Mouse (Mus musculus): ENCODE results near the gene Krtap2-4.

Gene Krtap2-4

DNA sequence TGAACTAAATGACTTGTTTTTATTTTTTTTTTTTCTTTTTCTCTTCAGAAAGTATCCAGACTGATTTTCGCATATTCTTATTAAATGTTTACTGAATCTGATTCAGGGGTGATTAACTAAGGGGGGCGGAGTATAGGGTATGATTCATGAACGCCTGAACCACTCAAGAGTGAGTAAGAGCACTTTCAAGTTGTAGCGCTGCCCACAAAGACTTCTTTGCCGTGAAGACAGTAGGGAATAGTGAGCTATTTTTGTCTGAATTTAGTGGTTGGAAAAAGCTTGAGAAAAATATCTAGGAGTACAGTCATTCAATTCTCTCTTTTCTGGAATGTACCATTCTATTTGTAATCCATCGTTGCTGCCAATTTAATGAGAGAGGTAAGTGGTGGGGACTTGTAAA, 33.1 kb downstream of the Krtap2-4 start:
- DNase-seq, result no peak

DNA sequence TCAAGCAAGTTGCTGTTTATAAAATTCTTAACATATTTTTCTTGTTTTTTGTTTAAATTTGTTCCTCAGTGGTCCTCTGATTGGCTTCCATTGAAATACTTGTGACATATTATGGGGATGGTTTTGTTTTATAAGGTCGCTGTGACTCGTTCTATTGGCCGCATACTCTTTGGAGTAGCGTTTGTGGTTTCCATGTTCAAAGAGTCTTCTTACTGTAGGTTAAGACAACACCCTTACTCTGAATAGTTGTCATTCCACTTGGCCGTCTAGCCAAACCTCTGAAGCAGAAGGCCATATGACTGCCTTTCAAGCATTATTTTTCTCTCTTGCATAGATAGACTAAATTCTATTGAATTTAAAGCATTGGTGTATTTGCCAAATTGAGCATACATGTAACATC, 33.6 kb downstream of the Krtap2-4 start:
- no peak for DNase-seq

DNA sequence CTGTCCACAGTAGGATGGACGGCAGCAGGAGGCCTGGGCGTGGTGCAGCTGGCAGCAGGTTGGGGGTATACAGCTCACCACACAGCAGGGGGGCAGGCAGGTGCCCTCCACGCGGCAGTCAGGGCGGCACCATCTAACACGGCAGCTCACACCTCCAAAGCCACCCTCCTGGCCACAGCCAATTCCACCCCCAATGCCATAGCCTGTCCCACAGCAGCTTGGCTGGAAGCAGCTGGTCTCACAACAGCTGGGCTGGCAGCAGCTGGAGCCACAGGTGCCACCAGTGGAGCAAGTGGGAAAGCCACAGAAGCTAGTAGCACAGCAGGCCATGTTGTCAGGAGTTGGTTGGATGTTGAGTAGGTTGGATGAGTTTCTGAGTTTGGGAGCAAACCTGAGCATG, 34.0 kb downstream of the Krtap2-4 start, which contains the start of gene Krtap1-5:
Gene Krtap1-5, minus strand, starts transcription at position 381 of the 400 bp plus-strand sequence.
- no peak for DNase-seq

DNA sequence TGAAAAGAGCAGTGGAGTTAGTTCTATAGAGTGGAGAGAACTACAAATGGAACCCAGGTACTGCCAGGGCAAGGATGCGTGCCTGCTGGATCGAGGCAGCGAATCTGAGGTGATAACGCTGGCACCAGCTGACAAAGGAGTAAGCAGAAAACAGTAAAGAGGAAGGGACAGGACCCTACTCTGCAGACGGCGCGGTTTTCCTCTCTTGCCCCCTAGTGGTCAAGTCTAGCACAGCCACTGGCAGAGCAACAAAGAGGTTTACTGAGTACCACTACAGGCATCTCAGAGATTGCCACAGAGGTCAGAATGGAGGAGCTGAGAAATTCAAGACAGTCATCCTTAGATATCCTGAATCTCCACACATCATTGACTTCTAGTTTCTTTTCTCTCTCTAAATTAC, 40.5 kb downstream of the Krtap2-4 start:
- DNase-seq, result peak; percentile 78

- no peak for DNase-seq
Observed at GRCm38 (mm10) chr11:99573164-99573563, 41.5 kb downstream of the Krtap2-4 start.

DNA sequence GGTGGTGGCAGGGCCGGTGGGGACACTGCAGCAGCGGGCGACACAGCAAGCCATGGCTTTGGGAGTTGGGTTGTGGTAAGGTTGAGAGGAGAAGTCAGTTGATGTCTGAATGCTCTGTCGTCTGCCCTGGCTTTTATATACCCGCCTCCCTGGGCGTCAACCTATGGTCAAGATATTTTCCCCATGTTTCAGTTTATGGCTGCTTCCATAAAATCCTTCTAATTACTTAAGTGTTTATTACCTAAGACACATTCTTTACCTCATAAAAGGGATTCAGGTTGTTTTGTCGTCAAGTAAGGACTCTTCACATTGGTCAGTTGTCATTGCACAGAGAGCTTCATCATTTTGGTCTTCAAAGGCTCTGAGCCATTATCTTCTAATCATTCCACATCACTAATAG, 48.1 kb downstream of the Krtap2-4 start, which contains the start of gene Krtap3-1:
Gene Krtap3-1, minus strand, starts transcription at position 101 of the 400 bp plus-strand sequence.
- no peak for DNase-seq

Measured in thymus, postnatal 4 days (tissue).